Mouse (Mus musculus) left cerebral cortex, postnatal 36 days (tissue): ENCODE results near the gene Tns3. TPM values are rescaled to one million over a fixed set of nuclear protein-coding genes. Genes with fewer than 3 reads are reported as not detected.
A peak's percentile ranks its signal among the peaks of the same experiment; 100 is the strongest.

ENCODE experiments used
- DNase-seq, 2 experiments: peaks; one replicate each; pipeline ENCODE4 v3.0.0; 2021 to 2022; ENCODE audit warnings: low spot score in 2 of 2, mixed read lengths in 1 of 2
- intact Hi-C: fragments of 180-260 bp; cut with DNase I; formaldehyde crosslinking; loops from one replicate; pipeline ENCODE4 v1.15.1; 2025
- total RNA-seq, 2 experiments: library from RNA; stranded (reverse); gene quantifications; 2 replicates each; pipeline ENCODE4 v1.2.3; 2021

Tns3 gene
- total RNA-seq, 2 experiments from 2014 or later, result 36.9 to 39.4 TPM

GRCm38 (mm10) chr11:8462827-8463405, 201.4 kb downstream of the Tns3 start:
- DNase-seq, result no peak
- intact Hi-C loops, result no loop called here

DNA sequence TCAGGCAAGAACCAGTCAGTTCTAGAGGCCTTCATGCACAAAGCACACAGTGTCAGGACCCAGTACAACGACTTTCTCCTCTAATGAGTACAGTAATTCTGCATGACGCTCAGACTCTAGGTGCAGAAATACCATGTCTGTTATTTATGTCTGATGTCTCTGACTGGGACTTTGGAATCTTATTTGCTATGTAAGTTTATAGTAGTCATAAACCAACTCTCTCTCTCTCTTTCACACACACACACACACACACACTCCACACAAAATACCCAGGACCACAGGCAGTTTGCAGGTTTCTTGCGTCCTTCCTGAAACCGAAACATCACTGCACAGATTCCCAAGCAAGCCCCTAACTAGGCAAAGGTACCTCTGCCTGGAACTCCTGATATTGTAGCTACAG, 203.5 kb downstream of the Tns3 start:
- intact Hi-C loops, result no loop called here
- no peak for DNase-seq

DNA sequence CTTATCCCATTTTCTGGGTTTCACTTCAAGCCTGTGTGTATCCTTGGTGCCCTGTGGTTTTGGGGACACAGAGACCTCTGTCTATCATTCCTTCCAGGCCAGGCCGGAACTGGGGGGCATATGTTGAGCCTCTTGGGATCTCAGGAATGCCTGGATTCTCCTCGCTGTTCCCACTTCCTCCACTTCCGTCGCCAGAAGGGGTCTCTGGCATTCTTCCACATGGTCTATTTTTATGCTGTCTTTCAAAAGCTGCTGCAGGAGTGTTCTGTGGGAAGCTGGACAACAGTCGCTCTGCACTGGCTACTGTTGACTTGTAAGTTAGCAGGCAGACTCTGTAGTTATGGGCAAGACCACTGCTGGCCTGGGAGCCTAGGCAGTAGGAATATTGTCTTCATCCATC, 206.4 kb downstream of the Tns3 start:
- intact Hi-C loops, result loop anchor here (5.0 kb wide), 1 partner anchor 64 kb away; no protein-coding TSS in a partner anchor
- DNase-seq, result no peak

- intact Hi-C loops, result loop anchor here (5.0 kb wide), 1 partner anchor 66 kb away; no protein-coding TSS in a partner anchor
- no peak for DNase-seq
These were observed 207.6 kb downstream of the Tns3 start for GRCm38 (mm10) chr11:8456586-8457285.

DNA sequence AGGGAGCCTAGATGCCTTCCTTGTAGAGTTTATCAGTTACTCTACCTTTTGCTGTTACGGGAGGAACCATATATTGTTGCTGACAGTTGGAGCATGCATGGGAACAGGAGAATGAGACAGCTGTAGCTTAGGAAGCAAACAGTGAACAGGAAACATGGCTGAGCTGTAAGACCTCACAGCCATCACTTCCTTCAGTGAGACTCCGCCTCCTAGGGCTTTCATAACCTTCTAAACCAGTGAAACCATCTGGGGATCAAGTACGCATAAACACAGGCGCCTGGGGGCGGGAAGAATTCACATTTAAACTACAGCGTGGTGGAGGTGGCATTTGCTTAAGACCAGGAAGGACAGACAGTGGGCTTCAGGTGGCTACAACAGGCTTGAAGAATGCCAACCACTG, 208.7 kb downstream of the Tns3 start:
- DNase-seq, result no peak
- intact Hi-C loops, result loop anchor here (5.0 kb wide), 1 partner anchor 67 kb away; no protein-coding TSS in a partner anchor

- intact Hi-C loops, result no loop called here
- no peak for DNase-seq
These were observed 211.1 kb downstream of the Tns3 start for GRCm38 (mm10) chr11:8453252-8453651.

- intact Hi-C loops, result no loop called here
- no peak for DNase-seq
These were observed 212.6 kb downstream of the Tns3 start for GRCm38 (mm10) chr11:8451597-8452201.

DNA sequence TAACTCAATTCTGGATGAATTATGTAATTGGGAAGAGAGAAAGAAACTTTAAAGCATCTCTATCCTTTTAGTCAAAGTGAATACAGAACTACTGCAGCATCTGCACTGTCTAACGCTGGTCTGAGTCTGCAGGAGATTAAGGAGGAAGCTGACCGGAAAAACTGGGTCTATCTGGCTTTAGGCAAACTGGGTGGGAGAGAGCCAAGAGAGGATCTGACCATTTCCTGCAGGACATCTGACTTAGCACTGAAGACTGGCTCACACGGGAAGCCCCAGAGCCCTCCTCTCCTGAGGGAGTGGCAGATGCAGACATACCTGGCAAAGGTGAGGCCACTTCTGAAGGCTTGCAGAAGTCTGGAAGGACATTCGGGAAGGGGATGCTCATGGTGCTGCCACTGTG, 213.8 kb downstream of the Tns3 start:
- intact Hi-C loops, result no loop called here
- no peak for DNase-seq

DNA sequence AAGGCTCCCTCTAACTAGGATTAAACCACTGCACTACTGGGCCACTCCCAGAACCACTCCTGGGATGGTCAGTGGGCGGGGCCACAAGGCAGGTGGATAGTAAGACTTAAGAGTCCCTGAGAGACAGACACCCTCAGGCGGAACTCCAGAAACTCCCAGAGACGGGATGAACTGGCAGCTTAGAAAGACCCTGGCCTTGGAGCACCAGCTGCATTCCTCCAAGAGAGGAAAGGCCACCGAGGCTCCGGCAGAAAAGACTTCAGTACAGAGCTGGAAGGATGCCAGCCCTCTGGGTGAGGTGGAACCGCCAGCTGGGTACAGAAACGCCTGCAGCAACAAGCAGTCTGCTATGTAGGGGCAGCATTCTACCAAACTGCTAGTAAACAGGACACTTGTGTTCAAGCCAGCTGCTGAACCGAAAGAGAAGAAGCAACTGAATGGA, 218.4 kb downstream of the Tns3 start:
- intact Hi-C loops, result no loop called here
- peak; percentile 53 to 72 for DNase-seq

GRCm38 (mm10) chr11:8444759-8445422, 219.4 kb downstream of the Tns3 start:
- intact Hi-C loops, result no loop called here
- no peak for DNase-seq

- DNase-seq, result no peak
- intact Hi-C loops, result no loop called here
These were observed 220.6 kb downstream of the Tns3 start for GRCm38 (mm10) chr11:8443539-8444292.

DNA sequence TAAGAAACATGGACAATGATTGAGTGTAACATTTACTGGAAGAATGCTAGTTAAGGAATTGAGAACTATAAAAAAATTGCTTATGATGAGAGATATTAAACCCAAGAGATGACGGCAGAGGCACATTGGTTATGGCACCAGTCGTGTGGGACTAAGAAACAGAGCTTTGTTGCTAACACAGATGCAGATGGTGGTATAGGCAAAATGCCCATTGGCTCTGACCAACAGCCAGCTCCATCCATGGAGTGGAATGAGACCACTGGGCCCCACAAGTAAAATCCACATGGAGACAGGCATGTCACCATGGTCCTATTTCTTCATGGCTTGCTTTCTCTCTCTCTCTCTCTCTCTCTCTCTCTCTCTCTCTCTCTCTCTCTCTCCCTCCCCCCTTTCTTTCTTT, 223.6 kb downstream of the Tns3 start:
- no peak for DNase-seq
- intact Hi-C loops, result no loop called here

DNA sequence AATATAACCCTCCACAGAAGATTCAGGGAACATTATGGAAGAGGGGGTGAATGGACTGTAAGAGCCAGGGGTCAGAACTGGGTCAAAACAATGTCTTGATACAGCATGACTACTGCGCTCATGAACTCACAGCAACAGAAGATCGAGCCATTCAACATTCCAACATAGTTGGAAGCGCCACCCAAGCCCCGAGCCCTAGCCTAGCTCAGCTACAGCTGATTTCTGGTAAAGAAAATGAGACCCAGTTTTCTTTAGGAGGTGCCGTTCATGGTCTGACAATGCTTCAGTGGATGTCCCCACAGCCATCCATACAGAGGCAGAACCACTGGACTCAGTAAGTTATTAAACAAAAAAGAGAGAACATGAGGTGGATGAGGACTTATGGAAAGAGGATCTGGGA, 224.1 kb downstream of the Tns3 start:
- intact Hi-C loops, result no loop called here

GRCm38 (mm10) chr11:8439035-8439434, 225.3 kb downstream of the Tns3 start:
- intact Hi-C loops, result no loop called here
- no peak for DNase-seq

More for the DNA sequence above, 224.1 kb downstream of the Tns3 start:
- DNase-seq, result no peak

GRCm38 (mm10) chr11:8438269-8438668, 226.1 kb downstream of the Tns3 start:
- no peak for DNase-seq
- intact Hi-C loops, result no loop called here

DNA sequence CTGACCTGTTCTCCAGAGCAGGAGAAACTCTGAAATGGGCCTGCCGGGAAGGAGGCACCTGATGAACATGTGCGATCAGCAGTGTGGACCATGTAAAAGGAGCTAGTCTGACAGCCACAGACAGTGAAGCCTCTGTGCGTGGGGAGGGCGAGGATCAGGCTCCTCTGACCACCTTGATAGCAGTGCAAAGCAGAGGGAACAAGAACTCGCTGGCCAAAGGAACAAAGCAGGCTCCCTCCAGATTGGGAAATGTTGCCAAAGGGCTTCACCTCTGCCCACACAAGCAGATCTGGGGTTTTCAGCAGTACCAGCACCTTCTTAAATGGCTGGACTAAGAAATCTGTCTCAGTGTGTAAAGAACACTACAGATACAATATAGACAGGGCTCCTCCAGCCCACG, 229.2 kb downstream of the Tns3 start:
- no peak for DNase-seq
- intact Hi-C loops, result no loop called here

GRCm38 (mm10) chr11:8434366-8434765, 230.0 kb downstream of the Tns3 start:
- intact Hi-C loops, result no loop called here
- DNase-seq, result no peak

GRCm38 (mm10) chr11:8433443-8433842, 230.9 kb downstream of the Tns3 start:
- intact Hi-C loops, result no loop called here
- DNase-seq, result no peak

- DNase-seq, result no peak
- intact Hi-C loops, result no loop called here
These were observed 231.4 kb downstream of the Tns3 start for GRCm38 (mm10) chr11:8432941-8433340.

DNA sequence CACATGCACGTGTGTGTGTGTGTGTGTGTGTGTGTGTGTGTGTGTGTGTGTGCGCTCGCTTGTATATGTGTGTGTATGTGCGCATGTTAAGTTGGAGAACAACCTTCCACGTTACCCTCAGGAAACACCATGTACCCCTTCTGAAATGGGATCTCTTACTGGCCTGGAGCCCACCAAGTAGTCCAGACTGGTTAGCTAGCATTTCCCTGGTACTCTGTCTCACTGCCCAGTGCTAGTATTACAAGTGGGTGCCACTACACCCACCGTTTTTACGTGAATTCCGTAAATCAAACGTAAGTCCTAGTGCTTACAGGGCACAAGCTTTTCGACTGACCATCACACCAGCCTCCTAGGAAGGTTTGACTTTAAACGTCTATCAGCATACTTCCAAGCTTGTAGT, 236.7 kb downstream of the Tns3 start:
- intact Hi-C loops, result no loop called here
- no peak for DNase-seq
